Mouse (Mus musculus): ENCODE data around the gene Ghr.

Gene Ghr

GRCm38 (mm10) chr15:3444448-3445020, 138.8 kb downstream of the Ghr start:
- no peak for DNase-seq

- DNase-seq: peak; percentile 46
Measured at GRCm38 (mm10) chr15:3441506-3442286, 141.6 kb downstream of the Ghr start.

- DNase-seq: peak; percentile 65
Measured at GRCm38 (mm10) chr15:3437381-3437780, 145.9 kb downstream of the Ghr start.

- no peak for DNase-seq
Measured at GRCm38 (mm10) chr15:3435637-3436036, 147.7 kb downstream of the Ghr start.

GRCm38 (mm10) chr15:3434461-3434860, 148.8 kb downstream of the Ghr start:
- no peak for DNase-seq

DNA sequence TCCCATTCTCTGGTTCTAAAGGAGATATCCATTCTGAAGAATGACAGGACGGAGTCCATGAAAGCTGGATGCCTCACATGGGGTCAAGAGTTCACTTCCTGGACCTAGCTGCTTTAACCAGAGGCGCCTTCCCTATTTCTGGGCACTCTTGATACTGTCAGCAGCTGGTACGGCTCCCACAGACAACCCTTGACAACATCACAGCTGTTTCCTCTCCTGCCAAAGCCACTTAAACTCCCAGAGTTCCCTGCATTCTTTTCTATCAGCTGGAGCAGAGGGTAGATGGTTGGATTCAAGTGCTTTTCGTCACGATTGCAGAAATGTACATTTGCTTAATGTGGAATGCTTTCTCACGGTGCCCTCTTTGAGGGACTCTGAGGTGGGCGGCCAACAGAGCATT, 150.0 kb downstream of the Ghr start:
- peak; percentile 37 for DNase-seq

- DNase-seq: no peak
Measured at GRCm38 (mm10) chr15:3432823-3433222, 150.5 kb downstream of the Ghr start.

DNA sequence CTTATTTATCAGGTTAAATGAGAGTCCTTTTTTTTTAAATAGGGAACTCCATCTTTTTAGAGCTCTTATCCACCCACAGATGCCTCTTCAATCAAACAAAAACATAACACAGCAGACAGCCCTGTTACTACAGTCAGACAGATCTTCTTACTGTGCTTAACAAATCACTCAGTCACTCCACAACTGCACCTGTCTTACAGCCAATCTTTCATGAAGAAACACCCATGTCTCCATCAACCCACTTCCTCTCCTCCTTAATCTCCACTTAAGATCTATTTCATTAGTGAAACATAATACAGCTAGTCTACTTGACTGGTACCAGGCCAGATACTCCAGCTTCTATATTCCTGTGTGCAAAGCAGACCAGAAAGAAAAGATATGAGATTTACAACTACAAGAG, 153.9 kb downstream of the Ghr start:
- no peak for DNase-seq

GRCm38 (mm10) chr15:3429001-3429400, 154.3 kb downstream of the Ghr start:
- DNase-seq: no peak

DNA sequence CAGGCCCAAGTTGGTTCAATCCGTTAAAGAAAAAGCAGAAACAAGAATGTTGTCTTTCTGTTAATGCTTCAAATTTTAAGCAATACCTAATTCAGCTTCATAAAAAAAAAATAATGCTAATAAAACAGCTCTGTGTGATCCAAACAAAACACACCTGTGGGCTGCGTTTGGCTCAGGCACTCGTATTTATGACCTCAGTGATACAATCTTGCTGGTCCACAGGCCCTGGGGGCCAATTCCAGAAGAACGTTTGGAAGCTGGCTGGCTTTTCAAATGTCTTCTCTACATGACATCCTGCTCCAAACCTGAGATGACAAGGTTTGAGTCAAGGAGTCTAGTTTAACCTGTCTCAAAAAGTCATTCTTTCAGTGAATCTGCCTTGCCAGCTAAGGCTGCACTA, 156.9 kb downstream of the Ghr start:
- no peak for DNase-seq

DNA sequence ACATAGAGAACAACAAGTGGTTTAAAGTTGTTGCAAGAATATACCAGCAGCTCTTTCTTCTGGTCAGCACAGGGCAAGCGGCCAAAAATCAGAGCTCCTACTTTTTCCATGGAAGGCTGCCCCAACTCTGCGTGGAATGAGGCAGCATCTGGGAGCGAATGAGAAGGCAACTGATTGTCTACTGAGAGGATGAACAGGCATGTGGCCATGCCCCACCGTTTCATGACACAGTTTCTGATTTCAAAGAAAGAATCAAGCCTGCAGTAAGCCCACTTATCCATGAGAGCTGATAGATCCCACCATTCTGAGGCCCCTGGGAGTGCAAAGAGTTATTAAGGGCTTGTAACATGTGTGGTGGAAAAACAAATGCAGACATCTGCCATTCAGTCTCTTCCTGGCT, 160.1 kb downstream of the Ghr start:
- peak; percentile 39 for DNase-seq

GRCm38 (mm10) chr15:3417699-3418098, 165.6 kb downstream of the Ghr start:
- no peak for DNase-seq

- no peak for DNase-seq
Measured at GRCm38 (mm10) chr15:3413103-3413502, 170.2 kb downstream of the Ghr start.

DNA sequence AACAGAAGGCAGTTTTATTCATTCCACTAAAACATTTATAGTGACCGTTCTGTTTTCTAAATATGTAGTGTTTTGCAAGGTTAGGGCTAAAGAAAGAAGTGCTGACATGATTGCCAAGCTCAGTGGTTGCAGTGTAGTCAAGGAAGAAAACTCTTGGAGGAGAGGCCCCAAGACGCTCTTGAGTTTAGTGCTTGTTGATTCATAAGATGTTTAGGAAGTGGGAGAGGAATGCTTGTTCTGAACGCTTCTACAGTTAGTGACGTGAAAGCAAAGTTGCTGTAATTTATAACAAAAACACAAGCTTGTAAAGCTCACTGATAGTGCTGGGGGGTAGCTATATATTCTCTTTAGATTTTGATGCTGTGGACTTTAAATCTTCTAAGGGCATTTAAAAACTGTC, 174.8 kb downstream of the Ghr start:
- DNase-seq: no peak

- DNase-seq: no peak
Measured at GRCm38 (mm10) chr15:3399196-3399595, 184.1 kb downstream of the Ghr start.

GRCm38 (mm10) chr15:3397369-3398100, 185.8 kb downstream of the Ghr start:
- DNase-seq: no peak

DNA sequence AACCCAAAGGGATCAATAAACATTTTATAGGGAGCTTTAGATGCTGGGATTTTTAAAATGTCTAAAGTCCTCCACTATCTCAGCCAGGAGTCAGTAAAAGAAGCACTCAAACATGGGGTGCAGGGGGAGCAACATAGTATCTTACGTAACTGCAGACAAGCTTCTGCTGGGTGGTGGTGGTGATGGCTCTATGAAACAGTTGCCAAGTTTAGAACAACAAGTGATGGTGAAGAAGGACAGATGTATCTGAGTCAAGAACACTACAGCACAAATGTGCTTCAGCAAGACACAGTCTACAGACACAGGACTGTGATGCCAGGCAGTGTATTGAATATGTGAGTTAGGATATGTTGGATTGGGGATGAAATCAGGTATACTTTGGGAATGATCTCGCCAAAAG, 187.1 kb downstream of the Ghr start:
- no peak for DNase-seq

GRCm38 (mm10) chr15:3395700-3396099, 187.6 kb downstream of the Ghr start:
- DNase-seq: no peak

- DNase-seq: no peak
Measured at GRCm38 (mm10) chr15:3390722-3391121, 192.6 kb downstream of the Ghr start.

DNA sequence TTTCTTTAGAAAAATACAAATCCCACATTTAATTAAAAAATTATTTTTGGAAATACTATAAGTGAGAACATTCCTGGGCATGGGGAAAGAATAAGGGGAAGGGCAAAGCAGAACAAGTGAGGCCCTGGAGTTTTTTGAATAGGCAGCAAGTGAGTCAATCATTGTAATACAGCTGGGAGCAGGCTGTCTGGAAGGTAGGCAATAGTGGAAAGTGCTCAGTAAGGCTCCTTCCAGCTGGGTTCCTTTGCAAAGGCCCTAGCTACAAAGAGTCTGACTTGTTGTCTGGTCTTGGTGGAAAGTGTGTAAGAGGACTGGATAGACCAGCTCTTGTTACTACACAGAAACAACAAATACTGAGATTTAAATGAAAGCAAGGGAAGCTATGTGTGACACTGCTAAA, 194.3 kb downstream of the Ghr start:
- DNase-seq: no peak

DNA sequence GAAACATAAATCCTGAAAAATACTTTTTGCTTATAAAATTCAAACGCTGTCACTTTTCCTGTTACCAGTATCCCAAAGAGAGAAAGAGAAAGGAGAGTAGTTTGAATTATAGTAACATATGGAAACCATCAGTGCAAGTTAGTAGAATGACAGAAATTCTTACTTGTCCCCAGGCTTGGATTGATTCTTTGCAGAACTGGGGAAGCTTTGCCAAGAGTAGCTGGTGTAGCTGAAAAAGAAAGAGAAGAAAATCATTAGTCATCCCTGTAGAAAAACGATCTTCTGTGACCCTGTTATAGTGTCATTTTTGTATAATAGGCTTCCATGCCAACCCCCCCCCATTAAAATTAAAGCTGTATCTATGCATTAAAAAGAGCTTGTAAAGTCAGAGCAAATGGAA, 194.8 kb downstream of the Ghr start:
- DNase-seq: no peak

DNA sequence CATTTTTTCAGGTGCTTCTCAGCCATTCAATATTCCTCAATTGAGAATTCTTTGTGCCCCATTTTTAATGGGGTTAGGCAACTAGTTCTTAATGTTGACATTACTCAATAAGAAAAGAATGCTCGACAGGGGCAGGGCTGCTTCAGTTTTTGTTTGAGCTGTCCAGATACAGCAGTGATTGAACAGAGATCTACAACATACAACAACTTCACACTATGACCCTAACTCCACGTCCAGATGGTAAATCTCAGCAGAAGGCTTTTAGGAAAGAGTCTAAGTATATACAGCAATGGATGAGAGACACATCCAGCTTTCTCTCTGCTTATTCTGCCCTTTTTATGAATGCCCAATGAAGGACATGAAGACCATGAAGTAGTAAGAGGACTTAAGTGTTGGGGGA, 199.5 kb downstream of the Ghr start:
- no peak for DNase-seq

- DNase-seq: no peak
Measured at GRCm38 (mm10) chr15:3381413-3381812, 201.9 kb downstream of the Ghr start.

- no peak for DNase-seq
Measured at GRCm38 (mm10) chr15:3368261-3368832, 214.9 kb downstream of the Ghr start.

Measured in kidney, adult 18-20 months (tissue).